Mouse (Mus musculus) left cerebral cortex, postnatal 4 days (tissue): ENCODE results near the gene Relt. TPM values are rescaled to one million over a fixed set of nuclear protein-coding genes. Genes with fewer than 3 reads are reported as not detected.

Source experiments
- DNase-seq: peaks from one replicate; pipeline ENCODE4 v3.0.0-alpha.2; 2022
- intact Hi-C: fragments of 180-260 bp; cut with DNase I; formaldehyde crosslinking; loops from one replicate; pipeline ENCODE4 v1.15.1; 2025
- total RNA-seq, 2 experiments: library from RNA; stranded (reverse); gene quantifications; 2 replicates each; pipeline ENCODE4 v1.2.3; 2021

Relt gene
- 1 to 10 TPM; 6.3 to 7.4 TPM for total RNA-seq

DNA sequence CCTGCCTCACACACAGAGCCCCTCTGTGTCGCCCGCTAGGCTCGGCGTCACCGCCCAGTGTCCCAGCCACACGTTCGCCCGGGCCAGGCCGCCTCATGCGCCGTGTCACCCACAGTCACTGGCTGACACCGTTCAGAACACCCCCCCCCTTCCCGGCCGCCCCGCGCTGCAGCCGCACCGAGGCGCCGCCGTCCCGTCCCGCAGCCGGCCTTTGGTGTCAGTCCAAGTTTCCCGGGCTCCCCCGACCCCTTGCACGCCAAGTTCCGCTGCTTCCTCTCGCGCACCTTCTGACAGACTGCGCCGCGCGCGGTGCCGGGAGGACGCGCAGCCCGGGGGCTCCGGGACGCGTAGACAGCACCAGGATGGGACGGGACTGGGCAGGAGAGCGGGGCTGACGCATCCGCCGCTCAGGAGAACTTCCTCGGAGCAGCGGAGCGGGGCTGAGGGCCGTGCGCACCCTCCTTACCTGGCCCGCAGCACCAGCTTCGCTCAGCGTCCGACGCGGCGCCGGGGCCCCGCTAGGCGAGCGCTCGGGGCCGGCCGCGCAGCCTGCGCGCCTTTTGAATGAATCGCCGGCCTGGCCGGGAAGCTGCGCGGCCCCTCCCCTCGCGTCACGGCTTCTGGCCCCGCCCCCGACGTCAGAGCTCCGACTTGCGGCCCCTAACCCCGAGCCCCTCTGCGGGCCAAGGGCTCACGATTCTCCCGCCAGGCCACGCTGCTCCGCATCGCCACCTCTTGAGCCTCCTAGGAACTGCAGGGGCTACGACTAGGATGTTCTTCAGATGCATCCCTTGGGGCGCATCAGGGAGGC, at the start of gene Relt:
TSS of gene Relt (minus strand) at position 619 of the 811 bp plus-strand sequence.
- intact Hi-C loops = loop anchor here (10.0 kb wide), 1 partner anchor 338 kb away; no protein-coding TSS in a partner anchor
- DNase-seq = peak; percentile 98

DNA sequence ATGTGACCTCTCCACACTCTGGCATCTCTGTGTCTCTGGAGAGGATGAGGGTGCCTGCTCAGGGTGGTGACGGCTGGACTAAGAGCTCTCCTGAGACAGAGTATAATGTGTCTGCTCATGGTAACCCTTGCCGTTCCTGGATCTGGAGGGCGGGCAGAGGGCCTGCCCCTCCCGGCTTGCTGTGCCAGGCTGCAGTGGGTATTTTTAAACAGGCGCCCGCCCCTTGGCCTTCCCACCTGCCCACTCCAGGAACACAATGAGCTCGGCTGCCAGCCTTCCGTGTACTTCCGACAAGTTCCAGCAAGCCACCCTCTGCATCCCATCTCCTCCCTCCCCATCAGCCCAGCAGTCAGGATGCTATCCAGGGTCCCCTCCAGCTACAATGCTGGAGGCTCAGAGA, 48.5 kb upstream of the Relt start:
- no peak for DNase-seq
- intact Hi-C loops = no loop called here

DNA sequence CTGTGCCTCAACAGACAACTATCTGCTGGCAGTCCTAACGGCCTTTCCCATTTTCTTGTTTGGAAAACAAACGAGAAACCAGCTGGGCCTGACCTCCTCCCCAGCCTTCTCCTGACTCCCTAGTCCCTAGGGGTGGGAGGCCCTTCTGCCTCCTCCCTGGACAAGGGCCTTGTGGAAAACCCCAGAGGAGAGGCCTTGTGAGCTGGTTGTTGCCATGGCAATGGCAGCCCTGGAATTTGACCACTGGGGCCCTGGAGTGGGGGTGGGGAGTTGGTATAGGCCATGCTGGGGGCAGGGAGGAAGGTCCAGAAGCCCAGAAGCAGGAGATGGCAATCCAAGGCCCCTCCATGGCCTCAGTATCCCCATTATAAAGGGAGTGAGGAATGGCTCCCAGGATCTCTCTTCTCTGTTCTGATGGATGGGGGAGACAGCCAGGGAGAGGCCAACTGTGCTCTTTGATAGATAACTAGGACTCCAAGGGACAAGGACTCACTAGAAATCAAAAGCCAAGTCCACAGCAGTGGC, 48.1 kb upstream of the Relt start:
- intact Hi-C loops = no loop called here
- no peak for DNase-seq

DNA sequence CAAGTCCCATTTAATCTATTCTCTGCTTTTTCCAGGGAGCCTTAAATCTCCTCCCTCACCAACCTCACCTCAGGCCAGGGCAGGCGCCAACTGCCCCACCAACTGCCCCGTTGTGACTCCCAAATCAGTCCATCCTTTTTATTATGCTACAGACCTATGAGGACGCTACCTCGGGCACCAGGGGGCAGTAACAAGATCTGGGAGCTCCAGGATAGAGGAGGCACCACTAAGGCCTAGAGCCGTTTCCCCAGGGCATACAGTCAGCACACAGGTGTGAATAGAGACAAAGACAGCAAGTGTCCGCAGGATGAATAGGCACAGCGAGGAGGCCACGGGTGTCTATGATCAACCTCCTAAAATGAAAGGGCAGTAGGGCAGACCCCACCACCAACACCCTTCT, 45.3 kb upstream of the Relt start:
- intact Hi-C loops = loop anchor here (5.0 kb wide), 1 partner anchor 144 kb away; no protein-coding TSS in a partner anchor
- peak; percentile 49 for DNase-seq

DNA sequence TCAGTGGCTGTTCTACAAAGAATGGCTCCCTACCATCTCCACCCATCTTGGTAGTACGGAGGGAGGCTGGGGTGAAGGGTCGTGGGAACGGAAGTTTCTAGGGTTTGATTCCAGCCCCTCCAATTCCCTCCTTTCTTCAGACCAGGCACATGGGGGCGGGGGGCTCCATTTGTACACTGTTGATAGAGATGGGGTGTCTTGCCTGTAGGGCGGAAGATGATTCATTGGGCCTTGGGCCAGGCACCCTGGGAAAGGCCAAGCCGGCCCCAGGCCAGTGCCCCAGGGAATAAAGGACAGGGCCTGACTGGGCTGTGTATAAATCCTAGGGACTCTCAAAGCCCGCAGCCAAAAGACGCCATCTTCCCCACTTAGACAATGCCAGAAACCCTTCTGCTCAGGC, 44.8 kb upstream of the Relt start:
- no peak for DNase-seq
- intact Hi-C loops = loop anchor here (5.0 kb wide), 1 partner anchor 144 kb away; no protein-coding TSS in a partner anchor

DNA sequence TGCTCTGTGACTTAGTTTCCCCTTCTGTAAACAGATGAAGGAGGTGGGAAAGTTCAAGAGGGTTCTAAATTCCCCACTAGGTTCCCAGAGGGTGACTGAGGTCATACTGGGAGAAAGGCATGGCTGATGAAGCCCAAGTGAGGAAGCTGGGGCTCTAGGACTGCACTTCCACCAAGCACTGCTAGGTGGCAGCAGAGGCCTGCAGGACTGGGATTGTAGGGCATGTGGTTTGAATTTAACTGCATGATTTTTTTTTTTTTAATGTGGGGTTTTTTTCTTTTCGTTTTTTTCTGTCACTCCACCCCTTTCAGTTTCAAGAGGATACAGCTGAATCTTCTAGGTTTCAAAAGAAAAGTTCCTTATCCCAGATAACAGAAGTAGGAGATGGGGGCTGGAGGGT, 44.0 kb upstream of the Relt start:
- intact Hi-C loops = loop anchor here (5.0 kb wide), 1 partner anchor 145 kb away; no protein-coding TSS in a partner anchor
- DNase-seq = peak; percentile 73

DNA sequence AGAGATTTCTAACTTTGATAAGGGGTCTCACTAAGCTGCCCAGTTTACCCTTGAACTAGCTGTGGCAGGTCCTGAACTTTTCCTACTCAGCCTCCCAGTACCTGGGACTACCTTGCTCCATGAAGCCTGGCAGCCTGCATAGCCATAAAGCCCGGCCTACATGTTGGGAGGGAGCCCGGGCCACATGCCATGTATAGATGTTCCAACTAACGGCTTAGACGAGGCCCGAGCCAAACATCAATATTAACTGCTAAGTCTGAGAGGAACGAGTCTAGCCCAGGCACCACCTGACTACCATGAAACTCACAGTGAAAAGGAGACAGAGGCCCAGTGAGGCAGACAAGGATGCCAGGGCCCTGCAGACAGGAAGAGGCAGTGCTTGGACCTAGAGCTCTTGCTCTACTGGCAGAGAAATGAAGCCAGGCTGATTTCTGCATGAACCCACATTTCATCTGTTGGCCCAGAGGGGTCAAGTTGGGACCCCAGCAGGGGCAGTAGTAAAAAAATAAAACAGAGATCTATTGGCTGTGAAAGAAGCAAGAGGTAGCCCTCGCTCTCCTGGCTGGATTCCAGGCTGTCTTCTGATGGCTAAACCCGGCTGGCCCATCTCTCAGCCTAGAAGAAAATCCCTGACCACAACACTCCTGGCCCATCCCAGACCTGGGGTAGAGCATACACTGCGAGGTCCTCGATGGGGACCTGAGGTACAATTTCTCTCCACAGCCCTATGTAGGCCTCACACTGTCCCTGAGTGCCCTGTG, 43.0 kb upstream of the Relt start:
- intact Hi-C loops = loop anchor here (5.0 kb wide), 1 partner anchor 146 kb away; no protein-coding TSS in a partner anchor
- no peak for DNase-seq

DNA sequence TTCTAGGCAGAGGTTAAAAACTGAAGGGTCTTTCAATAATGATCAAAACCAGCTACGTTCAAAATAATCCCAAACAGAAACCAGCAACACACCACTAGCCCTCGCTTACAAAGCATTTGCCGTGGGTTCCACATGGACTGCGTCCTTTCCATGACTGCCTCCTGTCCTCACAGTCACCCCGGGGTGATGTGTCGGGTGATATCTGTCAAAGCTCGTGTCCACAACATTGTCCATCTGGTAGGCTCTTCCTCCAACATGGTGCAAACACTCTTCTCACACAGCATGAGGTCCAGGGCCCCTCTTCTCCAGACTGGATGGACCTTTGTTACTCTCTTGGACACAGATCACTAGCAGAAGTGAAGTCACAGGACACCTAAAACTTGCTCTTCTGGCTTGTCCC, 41.8 kb upstream of the Relt start:
- no peak for DNase-seq
- intact Hi-C loops = loop anchor here (5.0 kb wide), 1 partner anchor 147 kb away; no protein-coding TSS in a partner anchor

DNA sequence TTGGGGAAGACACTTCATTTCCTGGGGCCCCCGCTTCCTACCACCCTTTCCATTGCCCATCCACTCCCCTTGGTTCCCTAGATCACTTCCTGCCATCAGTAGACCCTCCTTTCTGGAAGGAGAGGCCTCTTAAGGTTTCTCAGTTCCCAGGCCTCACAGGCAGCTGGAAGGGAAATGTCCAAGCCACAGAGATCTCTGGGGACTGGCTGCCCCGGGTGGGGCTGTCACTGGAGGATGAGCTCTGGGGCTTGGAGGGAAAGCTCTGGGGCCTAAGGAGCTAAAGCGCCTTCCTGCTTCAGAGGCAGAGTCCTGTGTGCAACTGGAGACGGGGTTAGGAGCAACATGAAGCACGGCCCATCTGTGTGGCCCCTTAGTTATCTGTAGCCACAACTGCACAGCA, 41.4 kb upstream of the Relt start:
- intact Hi-C loops = loop anchor here (5.0 kb wide), 1 partner anchor 148 kb away; no protein-coding TSS in a partner anchor
- DNase-seq = no peak

DNA sequence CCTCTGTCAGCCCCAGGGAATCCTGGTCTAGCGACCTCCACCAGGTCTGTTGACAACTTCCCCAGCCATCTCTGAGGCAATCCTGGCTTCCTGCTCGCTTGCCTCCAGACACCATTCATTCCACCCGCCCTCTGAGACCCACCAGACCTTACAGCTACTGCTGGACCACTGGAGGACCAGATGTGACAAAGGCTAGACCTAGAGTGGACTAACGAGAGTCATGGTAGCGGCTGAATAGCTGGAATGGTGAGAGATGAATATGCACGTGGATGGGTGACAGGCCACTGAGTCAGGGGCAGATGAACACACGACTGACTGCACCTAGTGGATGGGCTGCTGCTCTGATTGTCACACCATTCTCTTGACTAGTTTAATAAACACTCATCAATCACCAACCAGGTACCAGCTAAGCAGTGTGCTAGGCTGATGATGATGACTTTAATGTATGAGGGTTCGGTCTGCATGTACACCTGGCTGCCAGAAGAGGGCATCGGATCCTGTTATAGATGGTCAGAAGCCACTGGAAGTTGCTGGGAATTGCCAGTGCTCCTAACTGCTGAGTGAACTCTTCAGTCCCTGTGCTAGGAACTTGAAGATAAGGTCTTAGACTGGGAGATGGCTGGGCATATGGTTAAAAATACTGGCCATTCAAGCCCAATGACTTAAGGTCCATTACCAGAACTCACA, 39.3 kb upstream of the Relt start:
- intact Hi-C loops = no loop called here
- DNase-seq = no peak

DNA sequence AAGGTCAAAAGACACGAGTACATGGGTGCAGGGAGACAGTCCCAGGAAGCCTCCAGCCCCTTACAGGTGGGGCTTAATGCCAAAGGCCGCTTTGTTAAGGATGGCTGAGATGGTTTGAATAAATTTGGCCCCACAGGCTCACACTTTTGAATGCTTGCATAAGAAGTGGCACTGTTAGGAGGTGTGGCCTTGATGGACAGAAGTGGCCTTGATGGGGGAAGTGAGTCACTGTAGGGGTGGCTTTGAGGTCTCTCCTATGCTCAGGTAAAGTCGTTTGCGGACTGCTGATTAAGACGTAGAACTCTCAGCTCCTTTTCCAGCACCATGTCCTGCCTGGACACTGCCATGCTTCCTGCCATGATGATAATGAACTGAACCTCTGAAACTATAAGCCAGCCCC, 34.6 kb upstream of the Relt start:
- no peak for DNase-seq
- intact Hi-C loops = no loop called here

DNA sequence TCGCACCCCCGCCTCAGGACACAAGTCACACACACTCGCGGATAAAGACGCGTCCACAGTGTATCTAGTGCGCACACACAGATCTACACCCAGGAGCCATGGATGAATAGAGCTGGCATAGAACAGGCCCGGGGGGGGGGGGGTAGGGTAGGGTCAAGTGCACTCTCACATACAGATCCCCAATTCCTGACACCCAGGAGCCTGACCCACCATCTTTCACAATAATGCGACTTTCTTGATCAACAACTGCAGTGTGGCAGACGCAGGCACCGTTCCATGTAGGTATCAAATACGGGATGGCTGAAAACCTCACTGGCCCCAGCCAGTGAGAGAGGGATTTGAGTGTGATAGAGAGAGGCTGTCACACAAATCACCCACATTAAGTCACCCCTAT, 31.6 kb upstream of the Relt start:
- intact Hi-C loops = no loop called here
- DNase-seq = no peak

DNA sequence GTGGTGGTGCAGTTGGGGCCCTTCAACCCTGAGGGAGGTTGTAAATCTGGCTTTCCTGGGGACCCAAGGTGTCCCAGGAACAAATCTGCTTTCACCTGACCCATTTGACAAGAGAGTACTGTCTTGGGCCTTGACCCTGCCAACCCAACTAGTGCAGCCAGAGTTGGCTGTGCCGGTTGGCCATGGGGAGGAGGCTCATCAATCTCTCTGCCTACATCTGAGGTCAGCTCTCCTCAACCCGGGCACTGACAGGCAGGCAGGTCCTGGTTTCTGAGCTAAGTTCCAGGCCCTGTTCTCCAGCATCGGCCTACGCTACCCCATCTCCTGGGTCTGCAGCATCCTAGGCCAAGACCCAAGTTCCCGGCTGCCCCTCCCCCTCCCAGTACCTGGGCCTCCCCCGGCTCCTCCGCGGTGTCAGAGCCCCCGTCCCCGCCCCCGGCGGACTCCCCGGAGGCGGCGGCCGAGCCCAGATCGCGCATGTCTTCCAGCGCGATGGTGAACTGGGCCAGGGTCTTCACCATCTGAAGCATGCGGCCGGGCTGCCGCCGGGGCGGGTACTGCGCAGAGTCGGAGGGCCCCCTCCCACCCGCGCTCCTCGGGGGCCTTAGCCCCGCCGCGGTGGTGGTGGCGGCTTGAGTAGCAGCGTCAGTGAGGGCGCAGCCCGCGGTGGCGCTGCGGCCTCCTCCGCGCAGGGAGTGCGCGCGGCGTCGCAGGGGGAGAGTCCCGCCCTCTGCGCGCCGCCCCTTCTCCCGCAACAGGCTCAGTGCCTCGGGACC, 31.0 kb upstream of the Relt start:
- peak; percentile 30 for DNase-seq
- intact Hi-C loops = no loop called here

DNA sequence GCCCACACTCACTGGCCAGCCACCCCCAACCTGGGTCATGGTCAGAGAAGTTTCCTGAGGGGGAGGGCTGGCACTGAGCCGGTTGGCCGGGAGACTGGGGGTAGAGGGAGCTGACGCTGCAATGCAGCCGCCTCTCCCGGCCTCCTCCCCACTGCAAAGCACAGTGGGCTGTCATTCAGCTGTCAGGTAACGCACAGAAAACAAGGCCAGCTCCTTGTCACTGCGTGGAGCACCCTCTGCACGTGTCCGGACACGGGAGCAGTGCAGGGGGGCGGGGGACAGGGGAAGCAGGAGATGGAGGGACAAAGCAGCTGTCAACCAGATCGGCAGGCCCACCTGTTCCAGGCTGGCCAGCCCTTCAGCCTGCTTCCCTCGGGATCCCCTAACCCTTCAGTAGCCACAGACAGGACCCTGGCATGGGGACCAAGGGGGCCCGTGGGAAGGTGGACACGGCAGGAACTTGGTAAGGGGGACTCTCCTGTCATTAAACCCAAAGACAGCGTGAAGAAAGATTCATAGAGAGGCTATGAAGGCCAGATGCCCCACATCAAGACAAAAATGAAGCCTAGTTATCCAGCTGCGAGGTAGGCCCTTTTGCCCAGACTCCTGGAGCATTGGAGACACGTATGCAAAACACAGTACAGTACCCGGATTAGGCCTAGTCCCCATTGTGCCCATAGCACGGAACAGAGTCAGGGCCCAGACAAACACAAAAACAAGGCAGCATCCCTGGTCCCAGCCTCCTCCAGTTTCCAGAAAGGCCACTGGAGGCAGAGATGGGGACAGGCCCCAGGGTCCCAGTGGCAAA, 30.2 kb upstream of the Relt start:
- peak; percentile 66 for DNase-seq
- intact Hi-C loops = no loop called here

DNA sequence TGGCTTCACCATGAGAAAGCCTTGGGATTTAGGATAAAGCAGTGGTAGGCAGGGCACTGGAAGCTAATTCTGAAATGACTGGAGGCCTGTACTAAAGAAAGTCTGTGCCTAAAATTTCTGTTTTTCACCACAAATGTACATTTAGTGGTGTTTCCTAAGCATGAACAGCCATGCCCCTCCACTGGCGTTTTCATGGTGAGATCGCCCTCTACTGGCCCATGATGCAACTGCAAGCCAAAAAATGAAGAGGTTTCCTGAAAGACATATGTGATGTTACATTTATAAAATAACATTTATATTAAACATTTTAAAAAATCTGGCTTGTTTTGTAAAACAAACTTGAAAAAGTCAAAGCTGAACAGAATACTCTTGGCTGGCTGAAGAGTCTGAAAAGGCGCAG, 23.3 kb upstream of the Relt start:
- peak; percentile 55 for DNase-seq
- intact Hi-C loops = no loop called here

DNA sequence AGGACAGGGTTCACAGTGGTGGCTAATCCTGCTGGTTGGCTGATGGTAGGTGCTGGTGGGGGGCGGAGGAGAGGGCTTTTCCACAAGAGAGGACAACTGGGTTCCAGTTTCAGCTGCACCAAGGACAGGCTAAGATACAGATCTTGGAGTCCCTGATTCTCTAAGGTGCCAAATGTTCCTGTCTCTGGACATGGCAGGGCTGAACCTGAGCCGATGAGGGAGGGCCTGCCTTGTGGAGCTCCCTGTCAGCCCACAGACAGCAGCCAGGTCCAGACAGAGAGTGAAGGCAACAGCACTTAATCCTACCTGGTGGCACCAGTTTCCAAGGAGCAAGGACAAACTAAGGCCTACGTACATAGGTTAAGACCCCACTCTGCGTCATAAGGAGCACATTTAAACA, 21.2 kb upstream of the Relt start:
- intact Hi-C loops = no loop called here
- no peak for DNase-seq

DNA sequence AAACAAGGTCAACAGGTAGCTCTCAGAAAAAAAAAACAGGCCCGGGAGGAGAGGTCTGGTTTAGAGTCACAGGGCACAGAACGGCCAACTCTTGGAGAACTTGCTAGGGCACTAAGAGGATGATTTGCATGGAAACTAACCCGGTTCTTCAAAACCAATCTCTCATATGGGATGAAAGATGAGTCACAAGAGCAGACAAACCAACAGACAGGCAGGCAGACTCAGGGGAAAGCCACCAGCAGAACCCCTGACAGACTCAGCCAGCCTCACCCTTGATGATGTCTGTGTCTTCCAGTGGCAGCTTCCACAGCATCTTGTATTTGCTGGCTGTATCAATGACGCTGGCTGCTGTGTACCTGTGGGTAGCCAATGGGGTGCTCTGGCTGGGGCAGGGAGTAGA, 18.7 kb upstream of the Relt start:
- intact Hi-C loops = no loop called here
- DNase-seq = no peak

DNA sequence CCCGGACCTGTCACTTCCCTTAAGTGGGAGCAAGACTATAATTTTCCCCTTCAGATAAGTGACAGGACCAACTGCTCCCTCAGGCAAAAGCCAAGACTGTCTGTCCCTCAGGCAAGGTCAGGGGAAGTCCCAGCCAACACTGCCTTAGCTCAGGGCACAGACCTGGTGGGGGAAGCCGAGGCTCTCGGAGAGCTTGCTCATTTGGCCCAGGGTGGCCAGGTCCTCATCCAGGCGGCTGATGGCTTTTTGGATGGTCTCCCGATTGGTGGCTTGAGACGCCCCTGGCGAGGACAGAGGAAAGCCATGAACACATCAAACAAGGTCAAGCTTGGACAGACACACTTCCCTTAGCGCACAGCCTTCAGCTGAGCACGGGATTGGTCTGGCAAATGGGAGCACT, 18.3 kb upstream of the Relt start:
- intact Hi-C loops = no loop called here
- no peak for DNase-seq

DNA sequence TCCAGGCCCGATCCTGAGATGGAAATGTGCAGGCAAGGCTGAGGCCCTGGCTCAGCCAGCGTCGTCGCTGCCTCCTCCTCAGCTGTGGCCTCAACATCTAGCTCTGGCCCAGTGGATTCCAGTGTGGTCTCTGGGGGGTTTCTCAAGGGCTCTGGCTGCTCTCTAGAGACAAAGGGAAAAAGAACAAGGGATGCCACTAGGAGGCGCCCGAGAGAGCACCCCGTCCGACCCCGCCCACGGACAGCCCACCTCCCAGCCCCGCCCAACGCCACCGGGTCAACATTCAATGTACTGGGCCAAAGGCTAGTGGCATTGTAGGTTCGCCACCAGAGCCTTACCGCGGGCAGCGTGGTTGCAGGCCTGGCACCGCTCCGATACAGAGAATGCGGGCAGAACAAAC, 16.3 kb upstream of the Relt start:
- DNase-seq = peak; percentile 75

More for the DNA sequence above, 16.3 kb upstream of the Relt start:
- intact Hi-C loops = no loop called here
